19 mouse cellular contexts compared by ENCODE assay signal in the genomic region with DNA sequence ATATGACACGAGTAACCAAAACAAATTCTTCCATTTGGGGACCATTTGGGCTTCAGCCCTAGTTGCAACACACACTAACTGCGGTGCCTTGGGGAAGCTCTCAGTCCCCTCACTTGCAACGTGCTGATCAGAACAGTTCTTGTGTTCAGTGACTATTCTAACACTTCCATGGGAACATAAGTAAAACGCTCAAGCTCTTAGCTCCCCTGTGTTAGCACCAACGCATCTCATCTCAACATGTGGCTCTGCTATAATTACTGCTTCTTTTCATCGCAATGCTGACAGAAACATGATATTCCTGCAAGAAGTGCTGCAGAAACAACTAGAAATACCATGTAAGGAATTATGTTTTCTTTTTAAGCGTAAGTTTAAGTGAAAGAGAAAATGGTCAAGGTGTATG.
"Had no signal": no experiment of that assay in that cellular context is flagged by ENCODE, and none has a peak within 500 bp of the region (broad histone marks: within the 10 kb centered on the region; RNA-seq: fewer than 3 reads in every experiment).

No protein-coding gene starts in this region.

- DNase-seq: kidney, adult 2 months; kidney, postnatal 25 days; liver; lung, adult 18-20 months; lung, postnatal 10 days; lung, postnatal 36 days; spleen, adult 18-20 months; thymus, adult 18-20 months; thymus, postnatal 36 days had no signal

- H3K27ac ChIP-seq: kidney, postnatal 0 days; limb, embryonic 10.5 days; limb, embryonic 13.5 days; liver, embryonic 12.5 days; liver, embryonic 15.5 days; lung, embryonic 15.5 days; midbrain, embryonic 12.5 days; stomach, embryonic 15.5 days had no signal

- H3K4me1 ChIP-seq: limb, embryonic 10.5 days; limb, embryonic 13.5 days; liver, embryonic 12.5 days; liver, embryonic 15.5 days; megakaryocyte, embryonic 14.5 days; stomach, embryonic 15.5 days had no signal

- H3K9me3 ChIP-seq: limb, embryonic 10.5 days; limb, embryonic 13.5 days; liver, embryonic 12.5 days; liver, embryonic 15.5 days; lung, embryonic 15.5 days; megakaryocyte, embryonic 14.5 days; midbrain, embryonic 12.5 days; stomach, embryonic 15.5 days had no signal

- H3K27me3 ChIP-seq: limb, embryonic 13.5 days; liver, embryonic 12.5 days; liver, embryonic 15.5 days; lung, embryonic 15.5 days; megakaryocyte, embryonic 14.5 days; midbrain, embryonic 12.5 days; stomach, embryonic 15.5 days had no signal

- ATAC-seq: intestine, postnatal 0 days; liver, embryonic 12.5 days had no signal

- H3K4me3 ChIP-seq: limb, embryonic 10.5 days; limb, embryonic 13.5 days; liver, embryonic 12.5 days; liver, embryonic 15.5 days; lung, embryonic 15.5 days; megakaryocyte, embryonic 14.5 days; midbrain, embryonic 12.5 days; stomach, embryonic 15.5 days had no signal

- H3K36me3 ChIP-seq: limb, embryonic 10.5 days; limb, embryonic 13.5 days; liver, embryonic 12.5 days; liver, embryonic 15.5 days; lung, embryonic 15.5 days; midbrain, embryonic 12.5 days; stomach, embryonic 15.5 days had no signal

- H3K9ac ChIP-seq: limb, embryonic 13.5 days; liver, embryonic 12.5 days; liver, embryonic 15.5 days; lung, embryonic 15.5 days; midbrain, embryonic 12.5 days; stomach, embryonic 15.5 days had no signal

- H3K4me2 ChIP-seq: limb, embryonic 13.5 days; liver, embryonic 12.5 days; liver, embryonic 15.5 days; lung, embryonic 15.5 days; midbrain, embryonic 12.5 days; stomach, embryonic 15.5 days had no signal
